Mouse (Mus musculus) megakaryocyte progenitor cell, adult 5-6 weeks (primary cell): Measurements from ENCODE around the gene Hoxa2. TPM values are rescaled to one million over a fixed set of nuclear protein-coding genes. Genes with fewer than 3 reads are reported as not detected.

ENCODE experiments used
- ATAC-seq: replicated peaks from 2 replicates; pipeline ENCODE4 v1.8.0; 2016; ENCODE audit warnings: mild to moderate bottlenecking, moderate TSS enrichment, inconsistent platforms; ENCODE audit not compliant: poor library complexity
- total RNA-seq, 2 experiments: library from RNA; stranded (forward) in 1 of 2; stranded (reverse) in 1 of 2; fragments of 157-497, 149-512 nt in 1 of 2; fragments of 200-1000 nt in 1 of 2; gene quantifications; 2 replicates each; pipeline versions ENCODE4 v1.2.3 to v1.2.4; 2015 to 2017

Hoxa2 gene
- total RNA-seq, 2 experiments from 2014 or later, result 0.86 TPM; not detected in 1

DNA sequence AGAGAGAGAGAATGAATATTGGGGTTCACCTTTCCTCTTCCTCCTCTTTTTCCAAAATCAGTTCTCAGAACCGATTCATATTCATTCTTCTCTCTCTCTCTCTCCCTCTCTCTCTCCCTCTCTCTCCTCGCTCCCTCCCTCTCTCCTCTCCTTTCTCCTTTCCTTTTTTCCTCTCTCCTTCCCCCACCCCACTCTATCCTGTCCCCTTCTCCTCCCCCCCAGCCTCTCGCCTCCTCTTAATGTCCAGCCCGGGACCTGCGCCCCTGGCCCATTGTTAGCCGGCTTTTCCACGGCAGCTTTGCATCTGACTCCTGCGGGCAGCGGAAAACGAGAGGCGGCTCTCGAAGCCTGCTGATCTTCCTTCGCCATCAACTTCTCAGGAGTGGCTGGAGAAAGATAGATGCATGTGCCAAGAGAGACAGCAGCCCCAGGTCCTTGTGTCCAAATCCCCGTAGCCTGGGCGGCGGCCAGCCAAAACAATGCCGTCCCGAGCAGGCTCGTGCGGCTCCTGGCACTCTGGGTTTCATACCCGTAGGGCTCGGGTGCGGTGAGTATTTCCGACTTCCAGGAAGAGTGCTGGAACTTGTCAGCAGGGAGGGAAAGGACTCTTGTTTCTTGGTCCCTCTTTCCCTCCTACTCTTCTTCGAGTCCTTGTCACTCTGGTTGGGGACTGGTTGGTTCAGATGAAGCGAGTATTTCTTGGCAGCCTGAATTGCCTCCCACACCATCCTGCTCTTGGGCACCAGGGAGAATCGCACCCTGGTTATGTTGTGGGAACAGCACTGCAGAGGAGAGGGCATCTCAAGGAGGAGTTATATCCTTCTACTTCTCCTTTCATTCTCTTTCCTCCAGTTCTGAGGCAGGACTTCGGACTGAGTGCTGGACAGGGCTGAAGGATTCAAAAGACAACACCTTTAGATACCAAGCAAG, 1.1 kb upstream of the Hoxa2 start:
- ATAC-seq, result no peak

DNA sequence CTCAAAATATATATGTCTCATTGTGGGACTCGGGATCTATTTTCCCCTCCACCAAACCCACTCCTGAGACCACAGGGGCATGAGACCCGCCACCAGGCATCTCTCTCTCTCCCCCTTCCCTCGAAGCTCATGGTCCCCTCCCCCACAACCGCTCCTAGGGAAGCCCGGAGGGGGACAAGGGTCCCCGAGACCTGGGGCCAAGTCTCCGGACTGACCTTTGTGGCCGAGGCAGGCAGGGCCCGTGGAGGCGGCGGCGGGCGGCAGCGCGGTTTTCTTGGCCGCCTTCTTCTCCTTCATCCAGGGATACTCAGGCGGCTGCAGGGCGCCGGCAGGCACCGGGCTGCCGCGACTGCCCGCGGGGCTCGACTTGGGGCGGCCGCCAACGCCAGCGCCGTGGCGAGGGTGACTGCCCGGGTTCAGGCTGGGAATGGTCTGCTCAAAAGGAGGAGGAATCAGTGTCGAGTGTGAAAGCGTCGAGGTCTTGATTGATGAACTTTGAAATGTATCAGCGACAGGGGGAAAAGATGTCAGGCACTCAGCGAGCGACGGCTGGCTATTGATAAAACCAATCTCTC, 493 bp downstream of the Hoxa2 start:
- no peak for ATAC-seq

DNA sequence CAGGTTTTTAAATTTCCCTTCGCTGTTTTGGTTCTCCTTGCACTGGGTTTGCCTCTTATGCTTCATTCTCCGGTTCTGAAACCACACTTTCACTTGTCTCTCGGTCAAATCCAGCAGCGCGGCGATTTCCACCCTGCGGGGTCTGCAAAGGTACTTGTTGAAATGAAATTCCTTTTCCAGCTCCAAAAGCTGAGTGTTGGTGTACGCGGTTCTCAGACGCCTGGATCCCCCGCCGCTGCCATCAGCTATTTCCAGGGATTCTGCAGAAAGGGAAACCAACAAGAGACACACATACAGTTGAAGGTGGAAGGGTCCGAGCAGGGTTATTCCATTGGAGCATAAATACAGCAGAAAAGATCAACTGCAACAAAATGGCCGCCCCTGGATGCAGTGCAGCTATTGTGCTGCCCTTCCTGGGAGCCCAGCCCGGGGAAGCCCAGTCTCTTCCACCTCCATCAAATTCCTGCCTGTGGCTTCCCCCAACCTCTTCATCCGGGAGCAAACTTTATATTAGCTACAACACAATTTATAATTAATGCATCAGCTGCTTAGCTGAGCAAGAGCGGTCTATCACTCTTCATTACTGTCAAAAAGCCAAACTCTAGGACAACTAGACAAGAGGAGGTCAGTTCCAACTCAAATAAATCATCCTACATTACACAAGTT, 1.1 kb downstream of the Hoxa2 start:
- no peak for ATAC-seq

DNA sequence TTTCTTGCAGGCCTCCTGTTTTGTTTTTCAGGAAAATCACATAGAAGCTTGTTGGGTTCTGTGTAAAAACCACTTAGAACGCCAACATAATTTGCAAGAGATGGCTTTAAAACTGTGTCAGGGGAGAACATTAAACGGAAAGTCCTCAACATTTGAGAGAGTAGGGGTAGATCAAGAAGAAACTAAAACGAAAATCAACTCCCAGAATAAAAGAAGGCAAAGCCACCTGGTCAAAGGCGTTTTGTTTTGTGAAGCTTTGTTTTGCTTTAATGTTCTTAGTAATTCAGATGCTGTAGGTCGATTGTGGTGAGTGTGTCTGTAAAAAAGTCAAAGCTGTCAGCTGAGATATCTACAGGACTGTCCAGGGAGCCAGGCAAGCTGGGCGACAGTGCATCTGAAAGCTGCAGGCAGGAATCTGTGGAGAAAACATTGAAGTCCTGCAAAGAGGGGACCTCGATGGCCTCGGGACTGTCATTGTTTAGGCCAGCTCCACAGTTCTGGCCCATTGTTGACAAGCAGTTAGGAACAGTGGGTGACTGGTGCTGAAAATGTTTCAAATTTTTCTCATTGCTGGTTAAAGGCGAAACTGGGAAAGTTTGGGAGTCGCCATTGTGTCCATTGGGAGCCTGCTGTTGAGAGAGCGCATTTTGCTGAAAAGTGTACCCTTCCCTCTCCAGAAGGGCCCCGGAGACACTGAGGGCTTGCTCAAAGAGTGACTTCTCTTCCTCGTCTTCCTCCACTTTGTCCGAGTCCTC, 1.8 kb downstream of the Hoxa2 start:
- no peak for ATAC-seq

DNA sequence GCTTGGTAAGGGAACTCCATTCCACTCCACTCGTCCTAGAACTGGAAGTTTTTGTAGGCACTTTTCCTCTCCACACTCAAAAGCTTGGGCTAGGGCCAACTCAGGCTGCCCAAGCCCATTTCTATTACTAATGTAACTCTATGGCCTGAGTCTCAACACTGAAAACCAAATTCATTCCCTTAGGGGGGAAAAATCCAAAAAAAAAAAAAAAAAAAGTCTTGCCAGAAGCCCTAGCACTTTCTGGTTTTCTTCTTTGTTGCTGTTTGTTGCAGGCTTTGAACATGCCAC, 2.6 kb downstream of the Hoxa2 start:
- no peak for ATAC-seq

DNA sequence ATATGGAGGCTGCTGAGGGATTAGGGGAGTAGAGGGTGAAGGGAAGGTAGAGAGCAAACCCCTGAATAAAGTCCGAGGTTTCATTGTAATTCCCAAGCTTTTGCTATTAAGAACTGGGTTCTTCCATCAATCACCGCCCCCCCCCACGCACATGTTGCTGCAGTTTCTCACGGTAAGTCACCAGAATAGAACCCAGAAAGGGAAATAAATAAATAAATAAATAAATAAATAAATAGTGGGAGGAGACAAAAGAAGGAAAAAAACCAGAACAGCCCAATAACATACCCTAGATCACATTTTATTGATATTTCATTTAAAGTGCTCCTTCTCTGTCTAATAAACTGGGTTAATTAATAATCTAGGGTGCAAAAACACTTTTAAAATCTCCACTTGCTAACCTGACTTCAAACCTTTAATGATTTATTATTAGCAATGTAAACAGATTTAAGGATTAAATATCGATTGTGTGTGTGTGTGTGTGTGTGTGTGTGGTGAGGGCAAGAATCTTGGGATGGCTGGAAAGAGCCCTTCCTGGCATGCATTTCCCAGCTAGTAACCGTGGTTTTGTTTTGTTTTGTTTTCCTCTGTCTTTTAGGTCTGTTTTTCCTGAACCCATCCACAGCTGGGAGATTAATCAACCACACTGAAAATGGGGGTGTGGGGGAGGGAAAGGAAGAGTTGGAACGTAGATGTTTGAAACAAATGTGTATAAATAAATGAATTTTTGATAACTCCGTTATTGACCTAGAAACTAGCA, 3.1 kb downstream of the Hoxa2 start:
- no peak for ATAC-seq

DNA sequence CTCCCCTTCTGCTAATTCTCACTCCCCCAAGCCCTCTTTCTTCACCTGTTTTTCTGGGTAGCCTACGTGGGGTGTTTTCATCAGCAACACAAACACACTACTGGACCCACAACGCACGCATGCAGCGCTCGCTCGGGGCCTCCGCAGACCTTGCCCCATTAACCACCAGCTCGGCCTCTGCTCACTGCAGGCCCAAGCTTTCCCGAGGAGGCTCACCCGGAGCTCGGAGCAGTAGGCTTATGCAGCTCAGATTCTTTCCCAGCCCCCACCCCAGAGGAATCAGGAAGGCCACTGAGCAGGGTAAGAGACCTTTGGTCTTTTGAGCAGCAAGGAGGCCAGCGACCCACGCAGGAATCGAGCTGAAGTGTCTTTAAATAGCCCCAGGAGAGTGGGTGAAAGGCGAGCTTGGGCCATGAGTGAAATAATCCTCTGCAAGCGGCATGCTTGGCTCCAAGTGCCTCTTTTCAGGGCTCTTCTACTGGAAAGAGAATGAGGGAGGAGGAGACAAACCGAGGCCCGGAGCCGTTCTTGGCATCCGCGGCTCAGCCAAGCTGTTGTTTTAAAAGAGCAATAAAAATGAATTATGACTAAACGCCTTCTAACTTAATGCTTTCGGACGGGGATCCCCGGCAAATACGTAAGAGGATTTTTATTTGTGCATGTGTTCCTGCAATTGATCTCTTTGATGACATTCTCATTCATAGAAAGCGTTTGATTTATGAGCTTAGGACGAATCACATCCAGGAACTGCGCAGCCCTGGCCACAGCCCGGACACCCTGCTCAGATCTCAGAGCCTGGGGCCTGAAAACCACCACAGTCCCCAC, 3.9 kb downstream of the Hoxa2 start:
- ATAC-seq, result no peak

DNA sequence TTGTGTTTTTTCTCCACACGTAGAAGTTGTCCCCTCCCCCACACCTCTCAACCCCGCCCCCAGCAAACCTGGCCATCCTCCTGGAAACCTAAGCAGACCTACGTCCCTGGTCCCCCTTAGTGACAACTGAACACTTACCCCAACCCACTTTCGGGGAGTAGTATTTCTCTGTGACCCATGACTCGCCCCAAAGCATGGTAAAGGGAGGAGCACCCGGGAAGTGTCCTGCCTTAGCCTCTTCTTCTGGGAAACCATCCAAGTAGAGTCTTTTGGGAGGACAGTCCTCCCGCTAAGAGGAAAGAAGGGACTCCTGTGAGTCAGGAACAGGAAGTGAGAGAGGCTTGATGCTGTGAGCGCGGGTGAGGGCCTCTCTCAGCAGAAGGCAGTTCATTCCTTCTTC, 4.7 kb downstream of the Hoxa2 start:
- ATAC-seq, result peak; percentile 26

DNA sequence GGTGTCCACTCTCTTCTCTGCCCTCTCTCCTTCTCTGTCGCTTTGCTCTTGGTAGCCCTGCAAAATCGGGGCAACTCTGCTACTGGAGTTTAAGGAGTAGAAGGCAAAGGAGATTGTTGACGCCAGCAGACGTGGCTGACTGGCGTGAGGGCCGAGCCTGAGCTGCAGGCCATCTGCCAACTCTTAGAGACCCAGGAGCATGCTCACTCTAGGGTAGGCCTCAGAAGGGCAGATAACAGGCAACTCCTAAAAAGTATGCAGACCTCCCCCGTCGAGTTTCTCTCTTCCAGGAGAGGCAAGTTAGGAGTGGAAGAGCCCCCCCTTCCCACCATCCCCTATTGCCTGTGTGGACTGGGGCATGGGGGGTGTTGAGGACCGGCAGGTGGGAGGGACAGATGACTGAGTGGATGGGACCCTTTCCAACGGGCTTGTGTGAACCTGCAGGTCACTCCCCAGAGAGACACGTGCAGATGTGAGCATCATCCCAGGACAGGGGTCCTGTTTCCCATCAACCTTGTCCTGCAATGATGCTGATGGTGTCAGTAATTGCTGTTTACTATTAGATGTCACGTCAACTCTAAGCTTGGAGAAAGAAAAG, 5.4 kb downstream of the Hoxa2 start:
- ATAC-seq, result no peak

DNA sequence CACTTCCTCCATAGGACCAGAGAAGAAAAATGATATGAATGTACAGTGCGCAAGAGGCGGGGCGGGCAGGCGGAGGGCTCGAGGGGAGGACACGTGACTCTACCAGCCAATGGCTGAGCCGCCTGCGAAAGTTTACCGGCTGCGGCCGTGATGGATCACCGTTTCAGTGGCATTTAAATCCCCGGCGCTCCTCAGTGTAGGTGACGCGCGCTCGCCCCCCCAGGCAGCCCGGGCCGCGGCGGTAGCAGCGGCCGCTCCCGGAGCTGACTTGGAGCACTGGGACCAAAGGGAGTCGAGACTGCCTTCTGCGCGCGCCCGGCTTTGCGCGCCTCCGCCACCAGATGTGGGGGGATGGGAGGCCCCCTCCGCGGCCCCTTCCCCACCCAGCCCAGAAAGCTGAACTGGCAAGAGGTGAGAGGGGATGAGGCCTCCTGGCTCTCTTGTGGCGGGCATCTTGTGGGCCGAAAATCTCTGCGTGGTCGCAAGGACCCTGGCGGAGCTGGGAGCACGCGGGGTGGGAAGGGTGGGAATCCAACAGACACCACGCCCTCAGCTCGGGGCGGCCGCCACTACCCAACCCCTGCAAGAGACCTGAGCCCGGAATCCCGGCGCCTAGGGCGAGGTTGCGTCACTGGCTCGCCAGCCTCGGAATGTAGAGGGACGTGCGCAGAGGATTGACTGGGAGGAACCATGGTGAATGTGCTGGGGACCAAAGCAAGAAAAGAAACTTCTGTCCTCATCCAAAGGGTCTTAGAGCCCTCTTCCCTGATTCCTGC, 6.2 kb downstream of the Hoxa2 start, which contains the start of gene Hoxa1:
TSS of gene Hoxa1 (minus strand) at position 42 of the 776 bp plus-strand sequence.
- ATAC-seq, result peak; percentile 91

DNA sequence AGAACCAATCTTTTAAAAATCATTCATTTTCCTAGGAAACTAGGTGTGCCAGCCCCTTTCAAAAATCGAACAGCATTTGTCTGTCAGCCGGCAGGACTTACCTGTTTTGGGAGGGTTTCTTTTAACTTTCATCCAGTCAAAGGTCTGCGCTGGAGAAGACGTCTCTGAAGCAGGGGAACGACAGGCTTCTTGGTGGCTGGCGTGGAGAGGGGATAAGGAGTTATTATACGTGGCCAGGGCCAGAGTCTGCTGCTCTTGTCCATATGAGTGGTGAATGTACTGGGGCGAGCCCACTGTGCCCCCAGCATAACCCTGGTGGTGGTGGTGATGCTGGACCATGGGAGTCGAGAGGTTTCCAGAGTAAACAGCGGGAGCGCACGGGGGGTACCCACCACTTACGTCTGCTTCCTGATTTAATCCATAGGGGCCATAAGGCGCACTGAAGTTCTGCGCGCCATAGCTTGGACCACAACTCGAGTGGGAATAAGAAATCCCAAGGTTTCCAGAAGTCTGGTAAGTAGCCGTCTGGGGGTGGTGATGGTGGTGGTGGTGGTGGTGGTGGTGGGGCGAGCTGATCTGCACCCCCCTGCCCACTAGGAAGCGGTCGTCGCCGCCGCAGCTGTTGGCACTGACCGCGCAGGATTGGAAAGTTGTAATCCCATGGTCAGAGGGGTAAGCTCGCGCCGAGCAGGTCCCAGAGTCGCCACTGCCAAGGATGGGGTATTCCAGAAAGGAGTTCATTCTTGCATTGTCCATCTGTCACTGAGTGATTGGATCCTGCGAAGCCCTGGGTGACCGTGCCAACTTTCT, 7.0 kb downstream of the Hoxa2 start:
- no peak for ATAC-seq

DNA sequence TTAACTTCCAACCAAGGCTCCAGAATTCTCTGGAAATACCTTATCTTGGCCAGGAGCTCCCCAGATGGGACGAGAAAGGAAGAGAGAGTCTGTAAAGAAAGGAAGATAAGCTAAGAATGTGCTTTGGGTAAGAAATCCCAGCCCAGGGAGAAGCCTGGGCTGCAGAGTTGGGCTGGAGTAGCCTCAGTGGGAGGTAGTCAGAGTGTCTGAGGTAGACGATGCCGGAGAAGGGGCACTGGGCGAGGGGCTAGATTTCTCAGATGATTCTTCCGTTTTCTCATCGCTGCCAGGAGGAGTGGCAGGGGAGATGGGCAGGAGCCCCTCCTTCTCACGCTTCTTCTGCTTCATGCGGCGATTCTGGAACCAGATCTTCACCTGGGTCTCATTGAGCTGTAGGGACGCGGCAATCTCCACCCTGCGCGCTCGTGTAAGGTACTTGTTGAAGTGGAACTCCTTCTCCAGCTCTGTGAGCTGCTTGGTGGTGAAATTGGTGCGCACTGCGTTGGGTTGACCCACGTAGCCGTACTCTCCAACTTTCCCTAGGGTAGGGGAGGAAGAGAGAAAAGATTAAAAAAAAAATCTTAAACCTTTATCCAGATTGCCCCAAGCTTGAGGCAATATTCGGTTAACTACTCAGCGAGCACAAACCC, 8.0 kb downstream of the Hoxa2 start:
- ATAC-seq, result no peak

DNA sequence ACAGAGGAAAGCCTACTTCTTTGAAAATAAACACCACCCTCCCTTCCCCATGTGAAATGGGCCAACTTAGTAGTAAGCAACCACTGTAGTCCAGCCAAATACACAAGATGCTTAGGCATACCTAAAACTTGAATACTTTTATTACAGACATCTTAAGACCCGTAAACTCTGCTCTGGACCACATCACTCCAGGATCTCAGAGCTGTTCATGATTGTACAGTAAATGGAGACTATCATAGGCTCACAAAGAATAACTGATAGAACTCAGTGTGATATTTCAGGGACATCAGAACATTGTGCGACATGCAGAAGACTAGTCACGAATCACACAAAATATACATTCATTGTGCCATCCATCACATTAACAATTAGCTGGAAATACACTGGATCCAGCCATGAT, 9.2 kb downstream of the Hoxa2 start:
- no peak for ATAC-seq

DNA sequence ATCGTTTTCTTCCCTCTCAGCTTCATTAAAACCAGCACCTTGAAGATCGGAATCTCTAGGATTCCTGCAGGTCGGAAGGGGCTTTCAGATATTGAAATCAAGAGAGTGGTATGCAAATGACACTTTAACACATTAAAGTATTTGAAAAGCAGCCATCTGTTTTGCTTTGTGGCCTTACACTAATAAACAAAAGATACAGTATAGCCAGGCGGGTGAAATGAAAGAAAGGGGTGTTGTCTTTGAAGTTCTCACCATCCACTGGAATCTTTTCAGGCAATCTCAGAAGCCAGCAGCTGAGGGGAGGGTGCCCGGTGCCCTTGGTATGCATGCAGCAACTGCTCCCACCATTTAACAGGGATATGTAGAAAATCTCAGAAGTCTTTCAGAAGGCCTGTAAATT, 10.6 kb downstream of the Hoxa2 start:
- ATAC-seq, result no peak

DNA sequence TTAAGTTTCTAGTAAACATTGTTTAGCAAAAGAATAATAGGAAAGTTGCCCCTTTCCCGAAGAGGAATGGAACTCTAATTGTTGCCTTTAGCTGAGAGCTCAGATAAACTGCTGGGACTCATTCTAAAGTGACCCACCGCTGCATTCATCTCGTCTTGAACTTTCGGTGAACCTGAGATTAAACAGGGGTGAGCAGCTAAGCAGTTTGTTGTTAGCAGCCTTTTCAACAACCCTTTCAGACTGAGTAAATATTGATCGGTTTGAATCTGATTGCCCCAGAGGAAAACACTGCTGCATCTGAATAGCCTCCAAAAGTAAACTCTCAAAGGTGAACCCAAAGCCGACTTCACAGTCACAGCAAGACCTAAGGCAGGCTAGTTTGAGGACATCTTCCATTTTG, 11.4 kb downstream of the Hoxa2 start:
- no peak for ATAC-seq

DNA sequence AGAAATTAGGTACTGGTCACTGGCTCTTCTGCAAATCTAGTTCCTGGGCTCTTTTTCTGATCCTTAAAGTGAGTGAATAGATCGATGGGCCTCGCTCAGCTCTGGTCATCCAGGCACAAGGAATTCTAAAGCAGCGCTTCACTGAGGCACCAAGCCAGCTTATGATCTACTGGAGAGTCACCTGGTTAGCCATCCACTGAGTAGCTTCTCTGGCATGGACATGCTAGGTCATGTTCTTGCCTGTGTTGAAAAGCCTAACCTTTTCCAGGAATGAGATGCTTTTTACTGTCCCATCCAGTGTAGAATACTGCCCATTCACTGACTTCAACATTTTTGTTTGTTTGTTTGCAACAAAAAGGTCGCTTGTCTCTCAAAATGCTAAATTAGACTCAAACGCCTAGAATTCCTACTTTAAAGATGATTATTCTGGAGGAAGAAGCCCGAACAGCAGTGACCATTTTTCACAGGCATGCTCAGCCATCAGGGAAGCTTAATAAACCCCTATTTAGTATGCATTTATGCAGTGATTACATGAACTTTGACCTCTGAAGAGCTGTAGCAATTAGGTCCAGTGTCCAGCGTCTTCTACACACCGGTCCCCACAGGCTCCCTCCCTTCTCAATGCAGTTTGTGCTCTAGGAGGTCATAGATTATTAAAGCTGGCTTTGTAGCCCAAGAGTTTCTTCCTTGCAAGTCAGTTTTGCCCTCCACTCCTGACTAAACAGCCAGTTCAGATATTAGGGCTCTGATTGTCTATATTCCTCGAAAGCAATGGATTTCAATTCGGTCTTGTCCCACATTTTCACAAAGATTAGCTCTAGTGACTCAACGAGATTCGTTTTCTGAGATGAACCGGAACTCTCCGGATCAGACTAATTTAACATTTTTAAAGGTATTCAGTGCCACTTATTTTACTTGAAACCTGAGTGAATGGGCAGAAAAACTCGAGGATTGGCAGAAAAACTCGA, 12.1 kb downstream of the Hoxa2 start:
- no peak for ATAC-seq
